Mouse (Mus musculus): Measurements from ENCODE around the gene Vars. TPM values are rescaled to one million over a fixed set of nuclear protein-coding genes. Genes with fewer than 3 reads are reported as not detected.
"Not testable (repeated sequence)": the region's sequence is repeated elsewhere in the genome, so short reads cannot be mapped to it uniquely, and the experiment has no call there.

Gene Vars
- polyA plus RNA-seq, 1 experiment from 2014 or later = 85.2 TPM

DNA sequence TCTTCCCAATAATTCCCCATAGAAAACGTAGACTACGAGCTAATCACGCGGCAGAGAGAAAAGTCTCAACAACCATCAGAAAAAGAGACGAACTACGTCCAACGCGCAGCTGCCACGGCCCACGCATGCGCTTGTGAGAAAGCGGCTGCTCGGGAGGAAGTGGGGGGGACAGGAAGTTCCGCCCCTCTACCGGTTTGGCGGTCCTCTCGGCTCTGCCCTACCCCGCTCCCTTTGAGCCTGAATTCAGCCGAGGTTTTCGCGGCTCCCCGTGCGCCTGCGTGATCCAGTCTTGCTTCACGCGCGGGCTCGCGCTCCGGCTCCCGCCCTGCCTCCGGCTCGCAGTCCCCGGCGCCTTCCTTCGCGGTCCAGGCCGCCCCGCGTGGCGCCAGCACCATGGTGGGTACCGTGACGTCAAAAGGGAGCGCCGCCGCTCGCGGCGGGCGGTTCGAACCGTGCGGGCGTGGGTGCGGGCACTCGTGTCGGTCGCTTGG is 19.1 kb upstream of the Vars start, which contains the start of gene Lsm2:
Gene Lsm2, plus strand, starts transcription at position 173 of the 491 bp plus-strand sequence.
- peak within 1 kb of the TSS; percentile 98 for H3K27ac ChIP-seq (ENCODE audit: low read length)
- H3K27me3 ChIP-seq (replicated peaks; ENCODE audit: control insufficient read depth, insufficient read depth, low read length) = no peaks in the 10 kb centered on the region
- H3K9me3 ChIP-seq (ENCODE audit: control insufficient read depth, low read length) = no peaks in the 10 kb centered on the region
- WGBS = 0% methylated on average over 55 of the region's 58 CpGs
- peak within 1 kb of the TSS; percentile 89 for H3K4me3 ChIP-seq (replicated peaks; ENCODE audit: low read length)
- peak within 1 kb of the TSS; percentile 96 for H3K9ac ChIP-seq (replicated peaks; ENCODE audit: low read depth, low read length)
- H3K4me1 ChIP-seq (replicated peaks; ENCODE audit: control insufficient read depth, insufficient read depth, low read length) = peaks cover 17% of the 10 kb centered on the region
- ATAC-seq = peak; percentile 98
- peaks cover 6% of the 10 kb centered on the region for H3K36me3 ChIP-seq (ENCODE audit: control insufficient read depth, insufficient read depth)
- H3K4me2 ChIP-seq (ENCODE audit: low read length) = peak within 1 kb of the TSS; percentile 93

DNA sequence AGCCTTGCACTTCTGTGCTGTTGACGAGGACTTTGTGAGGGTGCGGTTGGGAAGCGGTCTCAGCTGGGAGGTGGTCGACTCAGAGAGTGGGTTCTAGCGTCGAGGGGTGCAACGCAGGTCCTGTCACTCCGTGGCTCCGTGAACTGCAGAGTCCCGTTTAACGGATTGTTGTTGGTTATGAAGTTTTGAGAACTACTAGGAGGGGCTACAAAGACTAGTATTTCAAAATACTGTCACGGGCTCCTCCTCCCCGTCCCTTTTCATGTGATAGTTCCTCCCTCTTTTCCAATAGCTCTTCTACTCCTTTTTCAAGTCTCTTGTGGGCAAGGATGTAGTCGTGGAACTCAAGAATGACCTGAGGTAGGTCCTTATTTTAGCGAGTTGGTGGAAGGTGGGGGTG is 18.5 kb upstream of the Vars start:
- Histone ChIP-seq H3K9me3 (ENCODE audit: control insufficient read depth, low read length) (no peaks in the 10 kb centered on the region), H3K4me2 (ENCODE audit: low read length) (peak overlapping the region; percentile 93), H3K27ac (ENCODE audit: low read length) (peak overlapping the region; percentile 98), H3K27me3 (replicated peaks; ENCODE audit: control insufficient read depth, insufficient read depth, low read length) (no peaks in the 10 kb centered on the region), H3K4me3 (replicated peaks; ENCODE audit: low read length) (peak overlapping the region; percentile 89), H3K36me3 (ENCODE audit: control insufficient read depth, insufficient read depth) (peaks cover 6% of the 10 kb centered on the region), H3K9ac (replicated peaks; ENCODE audit: low read depth, low read length) (peak overlapping the region; percentile 96), H3K4me1 (replicated peaks; ENCODE audit: control insufficient read depth, insufficient read depth, low read length) (peaks cover 17% of the 10 kb centered on the region)
- no peak; the same call in 1 of the 2 replicates for ATAC-seq
- WGBS = under 1% methylated on average over 15 of the region's 15 CpGs

DNA sequence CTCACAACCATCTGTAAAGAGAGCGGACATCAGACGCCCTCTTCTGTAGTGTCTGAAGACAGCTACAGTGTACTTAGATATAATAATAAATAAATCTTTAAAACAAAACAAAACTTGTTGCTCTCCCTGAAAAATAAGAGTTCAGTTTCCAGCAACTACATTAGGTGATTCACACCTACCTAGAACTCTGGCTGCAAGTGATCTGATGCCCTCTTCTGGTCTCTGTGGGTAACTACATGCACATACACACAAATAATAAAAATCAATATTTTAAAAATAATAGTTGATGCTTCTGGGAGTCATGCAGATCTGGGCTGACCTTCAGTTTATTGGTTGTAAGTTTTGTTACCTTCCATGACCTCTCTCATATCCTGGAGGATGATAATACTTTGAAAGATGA is 16.6 kb upstream of the Vars start:
- Histone ChIP-seq H3K4me1 (replicated peaks; ENCODE audit: control insufficient read depth, insufficient read depth, low read length) (peaks cover 17% of the 10 kb centered on the region), H3K4me2 (ENCODE audit: low read length) (no peak overlapping the region), H3K9me3 (ENCODE audit: control insufficient read depth, low read length) (no peaks in the 10 kb centered on the region), H3K27ac (ENCODE audit: low read length) (no peak overlapping the region), H3K9ac (replicated peaks; ENCODE audit: low read depth, low read length) (no peak overlapping the region), H3K4me3 (replicated peaks; ENCODE audit: low read length) (no peak overlapping the region), H3K27me3 (replicated peaks; ENCODE audit: control insufficient read depth, insufficient read depth, low read length) (no peaks in the 10 kb centered on the region), H3K36me3 (ENCODE audit: control insufficient read depth, insufficient read depth) (peaks cover 6% of the 10 kb centered on the region)
- 69% methylated on average over 2 of the region's 2 CpGs for WGBS
- ATAC-seq = no peak

DNA sequence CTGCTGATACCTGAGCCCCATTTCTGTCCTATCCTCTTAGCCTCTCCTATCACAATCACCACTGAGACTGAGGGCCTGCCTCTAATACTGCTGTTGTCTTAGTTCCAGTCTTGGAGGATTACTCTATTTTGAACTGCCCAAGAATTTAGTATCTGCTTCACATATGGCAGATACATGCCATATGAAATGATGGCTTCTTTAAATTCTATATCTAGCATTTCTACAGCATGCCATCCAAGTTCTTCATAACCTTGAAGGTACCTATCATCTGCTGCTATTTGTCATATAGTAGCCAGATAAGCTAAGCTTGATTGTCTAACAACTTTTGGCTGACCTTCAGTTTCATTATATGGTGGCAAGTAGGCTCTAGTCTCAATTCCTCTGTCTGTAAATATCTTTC is 6.0 kb upstream of the Vars start:
- no peak overlapping the region for H3K4me3 ChIP-seq (replicated peaks; ENCODE audit: low read length)
- H3K9me3 ChIP-seq (ENCODE audit: control insufficient read depth, low read length) = no peaks in the 10 kb centered on the region
- peaks cover 5% of the 10 kb centered on the region for H3K4me1 ChIP-seq (replicated peaks; ENCODE audit: control insufficient read depth, insufficient read depth, low read length)
- H3K27me3 ChIP-seq (replicated peaks; ENCODE audit: control insufficient read depth, insufficient read depth, low read length) = no peaks in the 10 kb centered on the region
- H3K4me2 ChIP-seq (ENCODE audit: low read length) = no peak overlapping the region
- no peak for ATAC-seq
- H3K9ac ChIP-seq (replicated peaks; ENCODE audit: low read depth, low read length) = no peak overlapping the region
- H3K27ac ChIP-seq (ENCODE audit: low read length) = no peak overlapping the region
- H3K36me3 ChIP-seq (ENCODE audit: control insufficient read depth, insufficient read depth) = no peaks in the 10 kb centered on the region

DNA sequence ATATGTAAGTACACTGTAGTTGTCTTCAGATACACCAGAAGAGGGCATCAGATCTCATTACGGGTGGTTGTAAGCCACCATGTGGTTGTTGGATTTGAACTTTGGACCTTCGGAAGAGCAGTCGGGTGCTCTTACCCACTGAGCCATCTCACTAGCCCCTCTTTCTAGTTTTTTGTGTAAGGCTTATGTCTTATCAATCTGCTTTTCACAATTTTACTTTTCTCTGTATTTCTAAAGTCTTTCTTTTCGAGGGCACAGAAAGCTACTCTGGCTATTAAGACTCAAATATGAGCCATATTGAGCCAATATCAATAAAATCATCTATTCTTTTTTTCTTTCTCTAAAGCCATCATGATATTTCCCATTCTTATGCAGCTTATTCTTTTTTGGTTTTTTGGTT is 5.6 kb upstream of the Vars start:
- WGBS = 96% methylated on average over 4 of the region's 4 CpGs

DNA sequence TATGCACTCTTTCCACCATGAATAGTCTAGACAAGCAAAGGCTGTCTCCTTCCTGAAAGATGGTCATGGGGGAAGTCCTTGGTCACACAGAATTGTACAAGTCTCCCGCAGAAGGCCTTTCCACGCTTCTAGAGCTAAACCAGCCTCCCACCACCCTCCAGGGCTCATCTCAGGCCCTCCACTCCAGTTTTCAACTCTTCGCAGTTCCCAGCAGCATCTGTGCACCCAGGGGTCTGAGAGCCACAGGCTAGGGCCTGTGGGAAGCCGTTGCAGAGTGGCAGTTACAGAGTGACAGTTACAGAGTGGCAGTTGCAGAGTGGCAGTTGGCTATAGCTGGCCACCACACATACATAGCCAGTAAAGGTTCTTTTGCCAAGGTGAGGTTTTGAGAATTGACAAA is 4.9 kb upstream of the Vars start:
- not testable (repeated sequence) for H3K27me3 ChIP-seq (replicated peaks; ENCODE audit: control insufficient read depth, insufficient read depth, low read length); H3K4me1 ChIP-seq (replicated peaks; ENCODE audit: control insufficient read depth, insufficient read depth, low read length); H3K4me3 ChIP-seq (replicated peaks; ENCODE audit: low read length); H3K9ac ChIP-seq (replicated peaks; ENCODE audit: low read depth, low read length); ATAC-seq; H3K4me2 ChIP-seq (ENCODE audit: low read length); H3K9me3 ChIP-seq (ENCODE audit: control insufficient read depth, low read length); H3K27ac ChIP-seq (ENCODE audit: low read length); H3K36me3 ChIP-seq (ENCODE audit: control insufficient read depth, insufficient read depth)
- WGBS = 99% methylated on average over 4 of the region's 4 CpGs

More for the DNA sequence above, 5.6 kb upstream of the Vars start:
- H3K36me3 ChIP-seq (ENCODE audit: control insufficient read depth, insufficient read depth); H3K9me3 ChIP-seq (ENCODE audit: control insufficient read depth, low read length); H3K27me3 ChIP-seq (replicated peaks; ENCODE audit: control insufficient read depth, insufficient read depth, low read length); H3K9ac ChIP-seq (replicated peaks; ENCODE audit: low read depth, low read length); ATAC-seq; H3K4me1 ChIP-seq (replicated peaks; ENCODE audit: control insufficient read depth, insufficient read depth, low read length); H3K4me2 ChIP-seq (ENCODE audit: low read length); H3K27ac ChIP-seq (ENCODE audit: low read length); H3K4me3 ChIP-seq (replicated peaks; ENCODE audit: low read length): not testable (repeated sequence)

DNA sequence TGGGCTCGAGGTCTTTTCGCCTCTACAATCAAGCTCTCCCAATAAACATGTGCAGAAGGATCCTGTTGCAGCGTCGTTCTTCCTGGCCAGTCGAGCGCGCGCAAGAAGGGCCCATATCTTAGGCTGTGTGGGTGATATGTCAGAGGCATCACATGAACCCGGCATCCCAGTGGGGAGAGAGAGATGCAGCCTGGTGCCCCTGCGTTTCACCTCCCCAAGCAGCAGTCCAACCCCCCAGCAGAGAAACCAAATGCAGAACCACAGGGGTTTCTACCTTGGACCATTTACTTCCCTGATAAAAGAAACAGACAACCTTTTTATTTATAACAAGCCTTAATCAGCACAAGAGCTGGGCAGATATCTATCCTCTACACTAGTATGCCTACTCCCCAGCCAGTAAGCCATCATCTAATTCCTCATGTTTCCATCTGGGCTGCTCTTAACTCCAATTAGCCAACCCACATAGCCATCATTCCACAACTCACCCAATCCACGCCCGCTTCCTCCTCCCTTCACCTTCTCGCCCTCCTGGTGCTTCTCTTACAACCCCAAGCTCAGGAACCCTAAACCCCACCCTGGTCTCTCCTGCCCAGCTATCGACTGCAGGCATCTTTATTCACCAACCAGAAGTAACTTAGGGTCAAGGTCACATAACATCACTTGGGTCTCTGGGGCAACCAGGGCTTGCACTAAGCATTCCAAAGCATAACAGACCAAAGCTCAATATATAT is 4.2 kb upstream of the Vars start:
- Histone ChIP-seq H3K36me3 (ENCODE audit: control insufficient read depth, insufficient read depth) (no peaks in the 10 kb centered on the region), H3K4me2 (ENCODE audit: low read length) (no peak overlapping the region), H3K9me3 (ENCODE audit: control insufficient read depth, low read length) (no peaks in the 10 kb centered on the region), H3K4me3 (replicated peaks; ENCODE audit: low read length) (no peak overlapping the region), H3K27me3 (replicated peaks; ENCODE audit: control insufficient read depth, insufficient read depth, low read length) (no peaks in the 10 kb centered on the region), H3K4me1 (replicated peaks; ENCODE audit: control insufficient read depth, insufficient read depth, low read length) (peaks cover 9% of the 10 kb centered on the region), H3K27ac (ENCODE audit: low read length) (no peak overlapping the region), H3K9ac (replicated peaks; ENCODE audit: low read depth, low read length) (no peak overlapping the region)
- no peak for ATAC-seq
- 92% methylated on average over 12 of the region's 14 CpGs for WGBS

DNA sequence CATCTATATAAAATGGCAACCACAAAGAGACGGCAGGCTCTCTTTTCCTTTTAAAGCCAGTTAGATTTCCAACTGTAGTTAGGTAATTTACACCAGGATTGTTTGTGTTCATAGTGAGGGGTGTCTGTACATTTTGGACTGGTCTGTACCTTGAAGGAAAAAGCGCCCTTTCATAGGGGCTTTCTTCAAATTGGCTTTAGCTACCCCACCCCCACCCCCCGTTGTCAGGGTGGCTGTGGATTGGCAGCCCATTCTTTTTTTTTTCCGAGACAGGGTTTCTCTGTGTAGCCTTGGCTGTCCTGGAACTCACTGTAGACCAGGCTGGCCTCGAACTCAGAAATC is 3.7 kb upstream of the Vars start:
- ATAC-seq = no peak
- Histone ChIP-seq H3K4me2 (ENCODE audit: low read length) (no peak overlapping the region), H3K27me3 (replicated peaks; ENCODE audit: control insufficient read depth, insufficient read depth, low read length) (no peaks in the 10 kb centered on the region), H3K27ac (ENCODE audit: low read length) (no peak overlapping the region), H3K4me3 (replicated peaks; ENCODE audit: low read length) (no peak overlapping the region), H3K9ac (replicated peaks; ENCODE audit: low read depth, low read length) (no peak overlapping the region), H3K4me1 (replicated peaks; ENCODE audit: control insufficient read depth, insufficient read depth, low read length) (peaks cover 14% of the 10 kb centered on the region), H3K9me3 (ENCODE audit: control insufficient read depth, low read length) (no peaks in the 10 kb centered on the region), H3K36me3 (ENCODE audit: control insufficient read depth, insufficient read depth) (no peaks in the 10 kb centered on the region)
- 92% methylated on average over 5 of the region's 5 CpGs for WGBS

DNA sequence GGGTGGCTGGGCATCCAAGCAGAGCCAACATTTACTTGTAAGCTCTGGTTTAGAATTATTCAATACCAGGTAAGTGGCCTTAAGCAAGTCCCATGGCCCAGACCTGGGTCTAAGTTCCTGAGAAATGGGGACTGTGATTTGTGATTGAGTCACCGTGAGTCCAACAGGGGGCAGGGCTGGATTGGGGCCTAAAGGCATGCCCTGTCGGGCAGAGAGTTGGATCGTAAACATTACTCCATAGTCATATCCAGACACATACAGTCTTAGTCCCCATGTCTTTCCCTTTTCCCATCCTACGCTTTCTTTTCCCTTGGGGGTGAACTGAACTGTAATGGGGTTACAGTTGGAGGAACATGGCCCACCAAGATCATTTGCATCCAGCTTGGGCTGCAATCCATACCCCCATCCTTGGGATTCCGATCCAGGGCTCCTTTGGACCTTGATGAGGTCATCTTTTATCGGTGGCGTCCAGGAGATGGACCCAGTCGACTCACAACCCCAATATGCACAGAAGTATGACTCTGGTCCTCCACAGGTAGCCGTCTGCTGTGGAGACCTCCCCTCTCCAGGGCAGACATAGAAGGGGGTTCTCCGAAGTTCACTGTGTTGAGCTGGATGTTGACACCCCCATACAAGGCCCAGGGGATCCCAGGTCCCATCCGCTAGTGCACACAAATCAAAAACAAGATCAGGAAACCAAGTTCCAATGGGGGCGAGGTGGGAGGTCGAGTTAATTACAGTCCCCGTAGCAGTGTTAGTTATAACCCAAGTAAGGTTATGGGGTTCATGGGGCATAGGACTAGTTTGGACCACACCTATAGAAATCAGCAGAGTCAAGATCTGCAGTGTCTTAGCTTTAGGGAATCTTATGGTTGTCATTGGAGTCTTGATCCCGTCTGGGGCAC is 2.0 kb upstream of the Vars start:
- Histone ChIP-seq H3K4me3 (replicated peaks; ENCODE audit: low read length) (no peak overlapping the region), H3K27me3 (replicated peaks; ENCODE audit: control insufficient read depth, insufficient read depth, low read length) (no peaks in the 10 kb centered on the region), H3K4me2 (ENCODE audit: low read length) (peak overlapping the region; percentile 47), H3K4me1 (replicated peaks; ENCODE audit: control insufficient read depth, insufficient read depth, low read length) (peaks cover 27% of the 10 kb centered on the region), H3K27ac (ENCODE audit: low read length) (no peak overlapping the region), H3K9me3 (ENCODE audit: control insufficient read depth, low read length) (no peaks in the 10 kb centered on the region), H3K9ac (replicated peaks; ENCODE audit: low read depth, low read length) (no peak overlapping the region), H3K36me3 (ENCODE audit: control insufficient read depth, insufficient read depth) (no peaks in the 10 kb centered on the region)
- ATAC-seq = no peak
- 93% methylated on average over 15 of the region's 15 CpGs for WGBS

Measured in forebrain, embryonic 16.5 days (tissue).